Mouse (Mus musculus) CH12.LX (cell line): ENCODE results near the gene Tlk2.

ENCODE experiments used
- CHD1 ChIP-seq: IDR thresholded peaks from 2 replicates; pipeline ENCODE4 v1.6.1; 2012; ENCODE audit warnings: low read depth, low read length, improper control_type of control experiment, inconsistent platforms
- CTCF ChIP-seq, 2 experiments: IDR thresholded peaks in 1 of 2; conservative IDR thresholded peaks in 1 of 2; 2 replicates each; pipeline ENCODE4 v1.5.1; 2011 to 2012; ENCODE audit warnings: low read depth in 2 of 2, low read length in 2 of 2, improper control_type of control experiment in 1 of 2, inconsistent platforms in 1 of 2, mild to moderate bottlenecking in 1 of 2, moderate library complexity in 1 of 2
- GABPA ChIP-seq: IDR thresholded peaks from 2 replicates; pipeline ENCODE4 v1.6.1; 2012; ENCODE audit warnings: low read depth, low read length, improper control_type of control experiment, inconsistent platforms; ENCODE audit not compliant: insufficient replicate concordance
- KAT2A ChIP-seq: IDR thresholded peaks from 2 replicates; pipeline ENCODE4 v1.6.1; 2012; ENCODE audit warnings: low read length, improper control_type of control experiment, inconsistent platforms; ENCODE audit not compliant: insufficient replicate concordance
- MYC ChIP-seq: IDR thresholded peaks from 2 replicates; pipeline ENCODE4 v1.6.1; 2011; ENCODE audit warnings: low read depth, mild to moderate bottlenecking, improper control_type of control experiment, low read length
- NELFE ChIP-seq: IDR thresholded peaks from 2 replicates; pipeline ENCODE4 v1.6.1; 2011; ENCODE audit warnings: low read depth, low read length, improper control_type of control experiment
- POLR2A ChIP-seq: IDR thresholded peaks from 2 replicates; pipeline ENCODE4 v1.6.1; 2011; ENCODE audit warnings: low read depth, mild to moderate bottlenecking, improper control_type of control experiment, low read length
- RCOR1 ChIP-seq: conservative IDR thresholded peaks from 2 replicates; pipeline ENCODE4 v1.6.1; 2012; ENCODE audit warnings: low read depth, mild to moderate bottlenecking, inconsistent platforms, low read length, improper control_type of control experiment
- ZMIZ1 ChIP-seq: IDR thresholded peaks from 2 replicates; pipeline ENCODE4 v1.6.1; 2012; ENCODE audit warnings: low read depth, mild to moderate bottlenecking, inconsistent platforms, low read length, improper control_type of control experiment

GRCm38 (mm10) chr11:105166780-105167179 lies 11.8 kb upstream of the Tlk2 start:
- TF ChIP-seq RCOR1 (no peak), CTCF (conservative IDR thresholded peaks at IDR 0.05 in 1 of 2, IDR thresholded peaks at IDR 0.05 in 1 of 2; ENCODE audit: low read depth in 2 of 2, low read length in 2 of 2) (no peak), NELFE (no peak), MYC (no peak), ZMIZ1 (no peak), POLR2A (no peak), KAT2A (no peak), CHD1 (no peak), GABPA (no peak)
